Mouse (Mus musculus): ENCODE measurements at regions not wholly inside any gene's neighbourhood (a gene's known extent, or its start where the extent isn't known, plus 50 kb on each side); places are given as distances from the start of the nearest gene placed in this dataset.

GRCm38 (mm10) chr5:96921973-96922715 is 75.3 kb upstream of the Bmp2k start:
- Histone ChIP-seq H3K4me3 (ENCODE audit: low read depth, low read length) (no peak overlapping the region), H3K9me3 (replicated peaks; ENCODE audit: control insufficient read depth, low read length) (no peaks in the 10 kb centered on the region), H3K36me3 (replicated peaks; ENCODE audit: control insufficient read depth, insufficient read depth, low read length) (no peaks in the 10 kb centered on the region), H3K4me1 (ENCODE audit: control insufficient read depth, insufficient read depth) (peaks cover 17% of the 10 kb centered on the region), H3K27me3 (ENCODE audit: control insufficient read depth, insufficient read depth, low read length) (no peaks in the 10 kb centered on the region), H3K9ac (replicated peaks; ENCODE audit: low read depth, low read length) (no peak overlapping the region), H3K27ac (ENCODE audit: low read depth) (peak overlapping the region; percentile 82), H3K4me2 (ENCODE audit: low read depth, low read length) (peak overlapping the region; percentile 26; the same call in 1 of the 2 replicates)
- WGBS = 24% methylated on average over 11 of the region's 11 CpGs
- peak; percentile 35; the same call in 1 of the 2 replicates for ATAC-seq (ENCODE audit: insufficient read depth, low read depth)
- TF ChIP-seq CTCF (IDR thresholded peaks at IDR 0.05; ENCODE audit: low read depth) = no peak
- no peak for TF ChIP-seq EP300 (IDR thresholded peaks at IDR 0.05; ENCODE audit: low read depth)
- DNase-seq (ENCODE audit: low spot score) = peak; percentile 49

- no peak for DNase-seq (ENCODE audit: low spot score)
Measured at GRCm38 (mm10) chr5:96922716-96923076, 74.8 kb upstream of the Bmp2k start.

GRCm38 (mm10) chr5:96923526-96923925 is 74.0 kb upstream of the Bmp2k start:
- H3K27ac ChIP-seq (ENCODE audit: low read depth) = no peak overlapping the region
- H3K4me3 ChIP-seq (ENCODE audit: low read depth, low read length) = no peak overlapping the region
- no peaks in the 10 kb centered on the region for H3K9me3 ChIP-seq (replicated peaks; ENCODE audit: control insufficient read depth, low read length)
- no peaks in the 10 kb centered on the region for H3K36me3 ChIP-seq (replicated peaks; ENCODE audit: control insufficient read depth, insufficient read depth, low read length)
- TF ChIP-seq EP300 (IDR thresholded peaks at IDR 0.05; ENCODE audit: low read depth) (no peak), CTCF (IDR thresholded peaks at IDR 0.05; ENCODE audit: low read depth) (no peak)
- no peaks in the 10 kb centered on the region for H3K27me3 ChIP-seq (ENCODE audit: control insufficient read depth, insufficient read depth, low read length)
- WGBS = 97% methylated on average over 1 of the region's 1 CpGs
- H3K4me1 ChIP-seq (ENCODE audit: control insufficient read depth, insufficient read depth) = peaks cover 17% of the 10 kb centered on the region
- ATAC-seq (ENCODE audit: insufficient read depth, low read depth) (no peak), DNase-seq (ENCODE audit: low spot score) (no peak)
- H3K9ac ChIP-seq (replicated peaks; ENCODE audit: low read depth, low read length) = no peak overlapping the region
- H3K4me2 ChIP-seq (ENCODE audit: low read depth, low read length) = no peak overlapping the region

More at GRCm38 (mm10) chr5:96922716-96923076, 74.8 kb upstream of the Bmp2k start:
- TF ChIP-seq CTCF (IDR thresholded peaks at IDR 0.05; ENCODE audit: low read depth) = no peak
- TF ChIP-seq EP300 (IDR thresholded peaks at IDR 0.05; ENCODE audit: low read depth) = no peak
- peaks cover 17% of the 10 kb centered on the region for H3K4me1 ChIP-seq (ENCODE audit: control insufficient read depth, insufficient read depth)
- no peak overlapping the region for H3K4me3 ChIP-seq (ENCODE audit: low read depth, low read length)
- peak overlapping the region; percentile 82 for H3K27ac ChIP-seq (ENCODE audit: low read depth)
- H3K36me3 ChIP-seq (replicated peaks; ENCODE audit: control insufficient read depth, insufficient read depth, low read length) = no peaks in the 10 kb centered on the region
- H3K27me3 ChIP-seq (ENCODE audit: control insufficient read depth, insufficient read depth, low read length) = no peaks in the 10 kb centered on the region
- WGBS = 72% methylated on average over 4 of the region's 4 CpGs
- H3K9me3 ChIP-seq (replicated peaks; ENCODE audit: control insufficient read depth, low read length) = no peaks in the 10 kb centered on the region
- no peak overlapping the region for H3K4me2 ChIP-seq (ENCODE audit: low read depth, low read length)
- H3K9ac ChIP-seq (replicated peaks; ENCODE audit: low read depth, low read length) = no peak overlapping the region
- no peak for ATAC-seq (ENCODE audit: insufficient read depth, low read depth)

DNA sequence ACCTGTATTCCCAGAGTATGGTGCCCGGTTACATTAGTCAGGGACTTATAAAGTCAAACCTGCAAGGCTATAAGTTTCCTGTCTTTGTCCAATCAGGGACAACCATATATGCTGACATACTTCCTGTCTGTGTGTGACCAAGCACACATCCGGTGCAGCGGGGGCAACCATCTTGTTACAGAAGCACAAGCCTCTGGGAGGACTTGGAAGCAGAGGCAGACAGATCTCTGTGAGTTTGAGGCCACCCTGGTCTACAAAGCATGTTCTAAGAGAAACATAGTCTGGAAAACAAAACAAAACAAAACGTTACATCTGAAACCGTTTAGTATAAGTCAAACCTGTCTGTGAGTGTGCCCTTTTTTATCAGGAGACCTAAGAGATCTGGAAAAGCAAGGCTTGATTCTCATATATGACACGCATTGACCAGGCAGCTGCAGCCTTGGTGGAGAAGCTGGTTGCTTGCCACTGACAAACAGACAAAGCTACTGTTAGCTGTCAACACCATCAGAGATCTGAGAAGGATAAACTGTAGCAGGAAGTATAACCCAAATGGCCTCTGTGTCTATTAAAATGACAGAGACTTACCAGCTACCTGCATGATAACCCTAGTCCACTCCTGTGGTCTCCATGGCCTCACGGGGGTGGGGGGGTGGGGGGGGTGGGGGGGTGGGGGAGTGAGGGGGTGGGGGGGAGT is 72.6 kb upstream of the Bmp2k start:
- H3K27me3 ChIP-seq (ENCODE audit: control insufficient read depth, insufficient read depth, low read length) = no peaks in the 10 kb centered on the region
- WGBS = 82% methylated on average over 6 of the region's 7 CpGs
- ATAC-seq (ENCODE audit: insufficient read depth, low read depth) (no peak), DNase-seq (ENCODE audit: low spot score) (no peak)
- peaks cover 7% of the 10 kb centered on the region for H3K4me1 ChIP-seq (ENCODE audit: control insufficient read depth, insufficient read depth)
- H3K4me3 ChIP-seq (ENCODE audit: low read depth, low read length) = no peak overlapping the region
- H3K4me2 ChIP-seq (ENCODE audit: low read depth, low read length) = no peak overlapping the region
- TF ChIP-seq CTCF (IDR thresholded peaks at IDR 0.05; ENCODE audit: low read depth) (no peak), EP300 (IDR thresholded peaks at IDR 0.05; ENCODE audit: low read depth) (no peak)
- no peak overlapping the region for H3K9ac ChIP-seq (replicated peaks; ENCODE audit: low read depth, low read length)
- no peaks in the 10 kb centered on the region for H3K36me3 ChIP-seq (replicated peaks; ENCODE audit: control insufficient read depth, insufficient read depth, low read length)
- H3K9me3 ChIP-seq (replicated peaks; ENCODE audit: control insufficient read depth, low read length) = no peaks in the 10 kb centered on the region
- no peak overlapping the region for H3K27ac ChIP-seq (ENCODE audit: low read depth)

- ATAC-seq (ENCODE audit: insufficient read depth, low read depth) (no peak), DNase-seq (ENCODE audit: low spot score) (no peak)
- Histone ChIP-seq H3K4me2 (ENCODE audit: low read depth, low read length) (no peak overlapping the region), H3K4me1 (ENCODE audit: control insufficient read depth, insufficient read depth) (peaks cover 7% of the 10 kb centered on the region), H3K36me3 (replicated peaks; ENCODE audit: control insufficient read depth, insufficient read depth, low read length) (no peaks in the 10 kb centered on the region), H3K9ac (replicated peaks; ENCODE audit: low read depth, low read length) (no peak overlapping the region), H3K27me3 (ENCODE audit: control insufficient read depth, insufficient read depth, low read length) (no peaks in the 10 kb centered on the region), H3K27ac (ENCODE audit: low read depth) (no peak overlapping the region), H3K4me3 (ENCODE audit: low read depth, low read length) (no peak overlapping the region), H3K9me3 (replicated peaks; ENCODE audit: control insufficient read depth, low read length) (no peaks in the 10 kb centered on the region)
- 78% methylated on average over 2 of the region's 2 CpGs for WGBS
- TF ChIP-seq EP300 (IDR thresholded peaks at IDR 0.05; ENCODE audit: low read depth) = no peak
- no peak for TF ChIP-seq CTCF (IDR thresholded peaks at IDR 0.05; ENCODE audit: low read depth)
Measured at GRCm38 (mm10) chr5:96925943-96926342, 71.5 kb upstream of the Bmp2k start.
